Mouse (Mus musculus): ENCODE measurements around the gene Kmt2c.
A peak's percentile ranks its signal among the peaks of the same experiment; 100 is the strongest.
"Not testable (repeated sequence)": the region's sequence is repeated elsewhere in the genome, so short reads cannot be mapped to it uniquely, and the experiment has no call there.

Gene Kmt2c

DNA sequence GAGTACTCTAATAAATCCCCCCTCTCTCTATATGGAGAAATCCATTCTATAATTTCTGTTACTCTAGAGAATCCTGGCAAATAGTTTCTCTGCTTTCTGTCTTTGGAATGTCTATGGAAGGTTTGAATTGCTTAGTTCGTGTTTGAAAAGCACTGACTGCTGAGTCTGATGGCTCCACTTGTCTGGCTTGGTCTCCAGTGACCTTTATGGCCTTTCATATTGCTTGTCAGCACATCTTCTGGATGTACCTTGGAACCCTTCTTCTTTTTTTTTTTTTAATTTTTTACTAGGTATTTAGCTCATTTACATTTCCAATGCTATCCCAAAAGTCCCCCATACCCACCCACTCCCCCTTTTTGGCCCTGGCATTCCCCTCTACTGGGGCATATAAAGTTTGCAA lies 274.2 kb downstream of the Kmt2c start:
- not testable (repeated sequence) for DNase-seq (ENCODE audit: low read depth, low spot score)

DNA sequence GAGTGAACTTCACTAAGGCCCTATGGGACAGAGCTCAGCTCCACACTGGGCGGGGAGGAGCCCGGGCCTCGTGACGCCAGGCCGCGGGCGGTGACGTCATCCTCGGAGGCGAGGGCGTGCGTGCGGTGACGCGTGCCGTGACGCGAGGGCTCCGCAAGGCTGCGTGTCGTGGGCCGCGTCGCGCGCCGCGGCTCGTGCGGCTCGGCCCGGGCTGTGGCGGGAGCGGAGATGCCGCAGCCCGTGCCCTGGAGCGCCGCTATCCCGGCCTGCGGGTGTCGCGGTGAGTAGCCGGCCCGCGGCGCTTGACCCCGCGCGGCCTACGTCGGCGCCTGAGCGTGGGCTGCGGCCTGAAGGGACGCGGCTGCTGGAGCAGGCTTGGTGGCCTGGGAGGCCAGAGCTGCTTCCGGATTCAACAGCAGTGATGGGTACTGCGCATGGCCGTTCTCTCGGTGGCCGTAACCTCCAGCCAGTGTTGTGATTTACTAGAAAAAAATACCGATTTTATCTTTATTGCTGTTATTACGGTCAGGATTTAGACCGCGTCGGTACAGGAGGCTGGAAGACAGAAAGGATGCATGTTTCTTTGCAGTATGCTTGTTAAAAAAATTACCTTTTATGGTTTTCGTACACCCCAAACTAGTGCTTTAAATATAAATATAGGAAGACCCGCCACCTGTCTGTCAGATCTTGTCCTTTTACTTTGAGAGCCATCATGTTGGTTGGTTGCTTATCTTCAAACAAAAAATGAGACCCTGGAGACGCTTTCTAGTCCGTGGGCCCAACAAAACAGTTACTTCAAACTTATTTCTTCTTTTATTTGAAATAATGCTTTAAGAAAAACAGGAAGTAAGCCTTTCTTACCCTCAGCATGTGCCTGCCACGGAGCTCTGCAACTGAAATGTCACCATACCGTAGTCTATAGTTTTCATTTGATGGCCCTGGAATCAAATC lies 275.6 kb downstream of the Kmt2c start, which contains the start of gene E130116L18Rik:
E130116L18Rik (minus strand) TSS at position 402 of the 951 bp plus-strand sequence.
- peak; percentile 46 for DNase-seq (ENCODE audit: low read depth, low spot score)
